Mouse (Mus musculus) spleen, postnatal 14 days (tissue): Measurements from ENCODE around the gene Hoxd4.

Experiments used
- DNase-seq, 2 experiments: peaks; one replicate each; pipeline ENCODE4 v3.0.0; 2021 to 2022; ENCODE audit warnings: low spot score in 2 of 2

The Hoxd4 gene

GRCm38 (mm10) chr2:74711721-74712621 is at the start of gene Hoxd4, which contains the start of gene Hoxd3:
Gene Hoxd4, plus strand, starts transcription at chr2:74711929.
Gene Hoxd3, plus strand, starts transcription at chr2:74711927.
- DNase-seq, result no peak

DNA sequence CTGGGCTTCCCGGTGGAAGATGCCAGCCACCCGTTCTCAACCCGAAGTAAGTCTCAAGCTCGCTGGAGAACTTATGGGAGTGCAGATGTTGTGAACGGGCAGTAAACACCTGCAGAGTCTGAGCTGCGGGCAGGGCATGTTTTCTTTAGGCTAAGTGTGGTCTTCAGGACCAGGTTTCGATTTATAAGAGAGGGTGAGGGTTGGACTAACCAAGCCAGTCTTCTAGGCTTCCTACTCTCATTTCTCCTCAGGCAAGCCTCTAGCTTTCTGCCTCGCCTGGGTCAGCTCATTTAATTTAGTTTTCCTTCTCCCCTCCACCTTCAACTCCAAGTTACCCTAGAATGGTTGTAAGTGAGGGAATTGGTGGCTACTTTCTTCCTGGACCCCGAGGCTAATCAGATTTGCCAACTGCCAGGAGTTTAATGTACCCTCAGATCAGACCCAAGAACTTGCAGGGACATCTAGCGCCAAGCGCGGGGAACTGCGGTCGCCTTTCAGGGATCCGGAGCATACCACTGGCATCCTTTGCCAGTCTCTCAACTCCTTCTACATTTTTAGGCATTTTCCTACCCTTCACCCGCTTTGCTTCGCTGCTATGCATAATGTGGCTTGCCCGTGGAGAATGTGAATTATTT is 48.3 kb upstream of the Hoxd4 start:
- DNase-seq, result no peak

DNA sequence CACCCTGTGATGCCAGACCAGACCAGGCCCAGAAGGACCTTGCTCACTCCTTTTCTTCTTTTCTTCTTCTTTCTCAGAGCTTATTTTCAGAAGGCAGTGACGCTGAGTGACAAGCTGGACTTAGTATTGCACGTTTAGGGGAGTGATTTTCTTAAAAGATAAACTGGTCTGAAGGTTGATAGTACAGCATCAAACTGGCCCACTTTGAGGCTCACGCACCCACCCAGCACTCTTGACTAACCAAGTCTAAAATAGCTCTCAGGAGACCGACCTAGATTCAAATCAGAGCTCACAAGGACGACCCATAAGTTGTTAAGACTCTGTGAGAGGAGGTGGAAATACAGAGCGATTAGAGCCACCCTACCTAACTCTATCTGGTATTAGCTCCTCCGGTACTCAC is 45.3 kb upstream of the Hoxd4 start:
- DNase-seq, result no peak

- DNase-seq, result no peak
Observed at GRCm38 (mm10) chr2:74667191-74667841, 44.4 kb upstream of the Hoxd4 start.

GRCm38 (mm10) chr2:74667842-74668357 is 43.8 kb upstream of the Hoxd4 start, which contains the start of gene Hoxd13:
Gene Hoxd13, plus strand, starts transcription at chr2:74668310.
- no peak for DNase-seq

GRCm38 (mm10) chr2:74668370-74669229 is 43.1 kb upstream of the Hoxd4 start:
- DNase-seq, result no peak

GRCm38 (mm10) chr2:74669230-74669578 is 42.5 kb upstream of the Hoxd4 start:
- no peak for DNase-seq

DNA sequence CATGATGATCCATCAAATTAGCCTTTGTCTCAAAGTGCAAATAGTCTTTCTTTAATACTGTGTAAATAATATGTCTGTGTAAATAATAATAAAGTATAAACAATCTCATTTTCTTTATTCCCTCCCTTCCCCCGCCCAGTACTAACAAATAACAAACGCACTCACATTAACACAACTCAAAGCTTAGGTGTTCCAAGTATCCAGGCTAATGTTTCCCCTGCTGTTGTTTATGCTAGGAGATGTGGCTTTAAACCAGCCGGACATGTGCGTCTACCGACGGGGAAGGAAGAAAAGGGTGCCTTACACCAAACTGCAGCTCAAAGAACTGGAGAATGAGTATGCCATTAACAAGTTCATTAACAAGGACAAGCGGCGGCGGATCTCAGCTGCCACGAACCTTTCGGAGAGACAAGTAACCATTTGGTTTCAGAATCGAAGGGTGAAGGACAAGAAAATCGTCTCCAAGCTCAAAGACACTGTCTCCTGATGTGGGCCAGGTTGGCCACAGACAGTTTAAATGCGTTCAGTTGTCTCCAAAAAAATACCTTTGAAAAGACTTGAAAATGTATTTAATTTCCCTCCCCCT is 42.0 kb upstream of the Hoxd4 start:
- DNase-seq, result no peak

DNA sequence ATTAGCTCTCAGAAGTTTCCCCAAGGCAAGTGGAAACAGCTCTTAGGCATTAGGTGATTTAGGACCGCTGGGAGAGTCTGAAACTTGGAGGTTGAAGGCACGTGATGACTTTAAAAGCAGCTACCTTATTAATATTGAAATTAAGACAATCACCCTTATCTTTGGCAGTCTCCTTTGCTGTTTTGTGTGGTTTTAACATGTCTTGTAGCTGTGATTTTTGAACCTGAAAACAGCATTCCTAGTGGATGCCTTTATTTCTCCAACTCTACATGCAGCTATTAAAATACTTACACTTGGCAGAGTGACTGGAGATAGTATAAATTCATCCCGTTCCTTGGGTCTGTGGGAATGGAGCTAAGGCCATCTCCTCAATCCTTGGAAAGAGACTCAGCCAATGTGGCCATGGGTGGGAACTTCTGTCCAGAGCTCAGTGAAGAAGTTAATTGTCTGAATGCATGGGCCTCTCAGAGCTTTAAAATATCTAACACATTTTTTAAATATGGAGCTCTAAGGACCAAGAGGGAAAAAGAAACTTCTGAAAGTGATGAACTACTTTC is 41.0 kb upstream of the Hoxd4 start:
- DNase-seq, result no peak

- no peak for DNase-seq
Observed at GRCm38 (mm10) chr2:74671847-74672246, 39.9 kb upstream of the Hoxd4 start.

- DNase-seq, result peak in 1 of 2 experiments; percentile 31
Observed at GRCm38 (mm10) chr2:74672481-74673362, 39.0 kb upstream of the Hoxd4 start.

GRCm38 (mm10) chr2:74673835-74674425 is 37.8 kb upstream of the Hoxd4 start:
- DNase-seq, result no peak

DNA sequence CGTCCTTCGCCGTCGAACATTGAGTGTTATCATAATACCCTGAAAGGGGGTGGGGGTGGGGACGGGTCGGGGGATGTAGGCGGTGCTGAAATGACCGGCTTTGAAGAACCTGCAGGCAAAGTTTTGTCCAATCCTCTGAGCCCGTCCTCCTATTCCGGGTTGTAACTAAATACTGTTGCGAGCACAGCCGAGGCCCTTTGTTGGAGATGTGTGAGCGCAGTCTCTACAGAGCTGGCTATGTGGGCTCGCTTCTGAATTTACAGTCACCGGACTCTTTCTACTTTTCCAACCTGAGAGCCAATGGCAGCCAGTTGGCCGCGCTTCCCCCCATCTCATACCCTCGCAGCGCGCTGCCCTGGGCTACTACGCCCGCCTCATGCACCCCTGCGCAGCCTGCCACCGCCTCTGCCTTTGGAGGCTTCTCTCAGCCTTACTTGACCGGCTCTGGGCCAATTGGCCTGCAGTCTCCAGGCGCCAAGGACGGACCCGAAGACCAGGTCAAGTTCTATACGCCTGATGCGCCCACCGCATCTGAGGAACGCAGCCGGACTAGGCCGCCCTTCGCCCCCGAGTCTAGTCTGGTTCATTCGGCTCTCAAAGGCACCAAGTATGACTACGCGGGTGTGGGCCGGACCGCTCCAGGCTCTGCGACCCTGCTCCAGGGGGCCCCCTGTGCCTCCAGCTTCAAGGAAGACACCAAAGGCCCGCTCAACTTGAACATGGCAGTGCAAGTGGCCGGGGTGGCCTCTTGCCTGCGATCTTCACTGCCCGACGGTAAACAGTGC is 36.7 kb upstream of the Hoxd4 start, which contains the start of gene Hoxd12:
Gene Hoxd12, plus strand, starts transcription at position 133 of the 785 bp plus-strand sequence.
- DNase-seq, result no peak

GRCm38 (mm10) chr2:74675666-74676282 is 36.0 kb upstream of the Hoxd4 start:
- DNase-seq, result no peak

- DNase-seq, result no peak
Observed at GRCm38 (mm10) chr2:74676376-74677052, 35.2 kb upstream of the Hoxd4 start.

- DNase-seq, result no peak
Observed at GRCm38 (mm10) chr2:74677106-74677505, 34.6 kb upstream of the Hoxd4 start.

- DNase-seq, result no peak
Observed at GRCm38 (mm10) chr2:74678891-74679595, 32.7 kb upstream of the Hoxd4 start, which contains the start of gene Hoxd11. Gene Hoxd11, plus strand, starts transcription at chr2:74679557.
